Mouse (Mus musculus) adrenal gland, postnatal 14 days (tissue): ENCODE measurements around the gene Zfp36. TPM values are rescaled to one million over a fixed set of nuclear protein-coding genes. Genes with fewer than 3 reads are reported as not detected.

Source experiments
- DNase-seq: peaks from one replicate; pipeline ENCODE4 v3.0.0; 2021; ENCODE audit warnings: mixed read lengths
- total RNA-seq: library from RNA; stranded (reverse); gene quantifications from 2 replicates; pipeline ENCODE4 v1.2.3, GENCODE M21; 2021

Zfp36 gene
- total RNA-seq, 1 experiment from 2014 or later: 27.9 TPM

GRCm38 (mm10) chr7:28384162-28384561, 4.1 kb upstream of the Zfp36 start:
- DNase-seq: no peak

- DNase-seq: no peak
Measured at GRCm38 (mm10) chr7:28383606-28384005, 3.6 kb upstream of the Zfp36 start.

GRCm38 (mm10) chr7:28382981-28383396, 2.9 kb upstream of the Zfp36 start:
- DNase-seq: peak; percentile 74

GRCm38 (mm10) chr7:28382347-28382951, 2.4 kb upstream of the Zfp36 start:
- no peak for DNase-seq

- peak; percentile 93 for DNase-seq
Measured at GRCm38 (mm10) chr7:28381938-28382337, 1.9 kb upstream of the Zfp36 start.

- DNase-seq: peak; percentile 94
Measured at GRCm38 (mm10) chr7:28381017-28381790, 1.2 kb upstream of the Zfp36 start.

- peak; percentile 97 for DNase-seq
Measured at GRCm38 (mm10) chr7:28378769-28379651, 1.0 kb downstream of the Zfp36 start.

GRCm38 (mm10) chr7:28378066-28378690, 1.9 kb downstream of the Zfp36 start:
- DNase-seq: peak; percentile 70

- peak; percentile 37 for DNase-seq
Measured at GRCm38 (mm10) chr7:28377190-28378065, 2.6 kb downstream of the Zfp36 start.

GRCm38 (mm10) chr7:28376011-28376771, 3.9 kb downstream of the Zfp36 start:
- DNase-seq: peak; percentile 86

- peak; percentile 93 for DNase-seq
Measured at GRCm38 (mm10) chr7:28375176-28375921, 4.7 kb downstream of the Zfp36 start.

GRCm38 (mm10) chr7:28374647-28375046, 5.4 kb downstream of the Zfp36 start:
- DNase-seq: no peak

GRCm38 (mm10) chr7:28373891-28374495, 6.1 kb downstream of the Zfp36 start:
- DNase-seq: no peak

GRCm38 (mm10) chr7:28373131-28373581, 6.9 kb downstream of the Zfp36 start:
- peak; percentile 87 for DNase-seq

GRCm38 (mm10) chr7:28372251-28373108, 7.6 kb downstream of the Zfp36 start, which contains the start of gene Plekhg2:
TSS of gene Plekhg2 (minus strand) at chr7:28372599.
- peak; percentile 97 for DNase-seq

GRCm38 (mm10) chr7:28371514-28371989, 8.5 kb downstream of the Zfp36 start:
- peak; percentile 73 for DNase-seq

GRCm38 (mm10) chr7:28370977-28371513, 9.0 kb downstream of the Zfp36 start:
- no peak for DNase-seq

- DNase-seq: no peak
Measured at GRCm38 (mm10) chr7:28370051-28370450, 10.0 kb downstream of the Zfp36 start.
